Mouse (Mus musculus) right cerebral cortex, postnatal 36 days (tissue): ENCODE data around the gene Tubb2b.
"Not testable (repeated sequence)": the region's sequence is repeated elsewhere in the genome, so short reads cannot be mapped to it uniquely, and the experiment has no call there.

Source experiments
- DNase-seq, 2 experiments: peaks; one replicate each; pipeline ENCODE4 v3.0.0; 2022; ENCODE audit warnings: low spot score in 2 of 2, mixed read lengths in 1 of 2

Tubb2b gene

DNA sequence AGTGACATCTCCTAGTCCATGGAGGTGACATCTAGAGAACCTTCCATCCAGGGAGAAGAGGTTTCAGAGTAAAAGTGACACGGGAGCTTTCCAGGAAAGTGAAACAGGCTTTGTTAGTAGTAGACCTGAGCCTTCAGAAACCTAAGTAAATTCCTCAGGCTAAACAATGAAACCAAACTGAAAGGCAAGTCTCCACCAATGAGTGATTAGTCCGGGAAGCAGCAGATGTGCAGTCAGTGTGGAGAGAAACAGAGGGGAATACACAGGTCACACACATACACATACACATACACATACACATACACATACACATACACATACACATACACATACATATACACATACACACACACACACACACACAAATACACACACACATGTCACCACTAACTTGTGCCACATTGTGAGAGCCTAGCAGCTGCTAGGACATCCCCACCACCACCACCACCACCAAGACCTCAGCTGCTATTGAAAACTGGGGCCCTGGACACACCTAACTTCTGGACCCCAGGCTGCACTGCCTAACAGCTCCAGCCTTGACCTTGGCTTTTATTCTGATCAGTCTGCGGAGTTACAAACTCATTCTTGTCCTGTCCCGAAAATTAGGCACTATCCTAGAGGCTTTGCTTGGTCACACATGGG, 21.1 kb downstream of the Tubb2b start:
- DNase-seq = no peak

DNA sequence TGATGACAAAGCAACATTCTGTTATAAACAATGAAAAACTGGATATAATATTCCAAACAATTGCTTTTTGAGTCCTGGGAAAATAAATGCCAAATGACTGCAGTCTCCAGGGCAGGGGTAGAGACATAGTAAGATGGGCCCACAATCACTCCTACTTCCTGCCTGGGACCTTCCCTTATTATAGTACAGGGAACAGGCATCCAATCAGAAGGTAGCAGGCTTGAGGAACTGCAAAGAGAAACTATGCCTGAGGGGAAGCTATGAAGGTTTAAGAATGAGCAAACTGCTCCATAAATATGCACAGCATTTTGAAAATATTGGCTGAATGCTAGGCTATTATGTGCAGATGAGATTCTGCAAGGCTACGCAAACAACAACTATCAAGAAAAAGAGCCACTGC, 23.3 kb downstream of the Tubb2b start:
- DNase-seq = no peak

DNA sequence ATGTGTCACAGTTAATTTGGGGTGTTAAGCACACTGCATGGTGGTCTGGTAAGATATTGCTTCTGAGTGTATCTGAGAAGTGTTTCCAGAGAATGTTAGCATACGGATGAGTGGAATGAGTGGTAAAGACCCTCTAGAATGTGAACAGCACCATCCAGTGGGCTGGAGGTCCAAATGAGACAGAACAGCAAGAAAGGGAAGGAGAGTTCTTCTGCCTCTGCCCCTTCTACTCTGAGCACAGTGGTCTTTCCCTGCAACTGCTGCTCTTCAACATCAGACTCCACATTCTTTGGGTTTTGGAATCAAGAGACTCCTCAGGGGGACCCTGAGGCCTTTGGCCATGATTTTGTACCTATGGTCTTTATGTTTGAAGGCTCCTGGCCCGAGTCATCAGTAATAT, 24.0 kb downstream of the Tubb2b start:
- no peak for DNase-seq

DNA sequence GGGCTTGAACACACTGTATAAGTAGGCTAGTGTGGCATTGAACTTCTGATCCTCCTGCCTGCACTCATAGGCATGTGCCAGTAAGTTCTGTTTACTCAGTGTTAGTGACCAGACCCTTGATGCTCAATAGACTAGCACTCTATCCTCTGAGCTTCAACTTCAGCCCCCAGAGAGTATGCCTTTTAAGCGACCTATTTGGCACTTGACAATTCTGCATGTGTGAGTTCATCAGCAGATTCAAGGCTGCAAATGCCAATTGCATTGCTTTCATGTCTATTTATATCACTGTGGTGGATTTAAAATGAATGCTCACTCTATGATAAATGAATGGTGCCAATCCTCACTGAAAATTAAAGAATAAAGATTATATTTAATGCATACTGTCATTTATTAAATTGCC, 24.9 kb downstream of the Tubb2b start:
- no peak for DNase-seq

DNA sequence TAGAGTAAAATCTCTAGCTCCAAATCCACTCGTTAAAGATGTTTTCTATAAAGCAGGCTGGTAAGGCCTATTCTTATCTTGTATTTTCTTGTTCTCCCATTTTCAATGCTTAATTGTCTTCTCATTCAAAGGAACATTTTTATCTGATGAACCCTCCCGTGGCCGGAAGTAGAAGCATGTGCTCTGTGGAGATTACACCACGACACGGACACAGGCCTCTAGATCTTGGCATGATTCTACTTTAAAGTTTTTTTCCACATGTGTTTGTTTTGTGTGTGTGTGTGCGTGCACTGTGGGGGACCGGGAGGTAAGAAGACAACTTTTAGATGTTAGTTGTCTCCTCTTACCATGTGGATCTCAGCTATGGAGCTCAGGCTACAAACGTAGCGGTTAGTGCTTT, 28.4 kb downstream of the Tubb2b start:
- no peak for DNase-seq

GRCm38 (mm10) chr13:34101247-34101646, 29.0 kb downstream of the Tubb2b start:
- no peak for DNase-seq

DNA sequence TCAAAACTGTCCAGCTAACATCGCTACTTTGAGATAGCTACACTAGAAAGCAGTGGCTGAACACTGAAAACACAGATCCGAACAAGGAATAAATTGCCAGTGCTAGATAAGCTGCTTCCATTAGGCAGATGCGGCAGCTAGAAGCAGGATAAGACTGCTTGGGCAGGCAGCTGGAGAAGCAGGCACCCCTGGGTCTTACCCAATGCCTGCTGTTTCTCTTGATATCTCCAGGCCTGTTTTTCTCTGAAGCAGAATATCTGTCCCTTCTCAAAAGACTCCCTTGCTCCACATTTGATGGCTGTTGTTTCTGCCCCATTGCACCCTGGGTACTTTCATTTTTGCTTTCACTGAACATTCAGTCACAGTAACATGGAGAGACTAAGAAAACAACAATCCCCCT, 29.5 kb downstream of the Tubb2b start:
- DNase-seq = no peak

DNA sequence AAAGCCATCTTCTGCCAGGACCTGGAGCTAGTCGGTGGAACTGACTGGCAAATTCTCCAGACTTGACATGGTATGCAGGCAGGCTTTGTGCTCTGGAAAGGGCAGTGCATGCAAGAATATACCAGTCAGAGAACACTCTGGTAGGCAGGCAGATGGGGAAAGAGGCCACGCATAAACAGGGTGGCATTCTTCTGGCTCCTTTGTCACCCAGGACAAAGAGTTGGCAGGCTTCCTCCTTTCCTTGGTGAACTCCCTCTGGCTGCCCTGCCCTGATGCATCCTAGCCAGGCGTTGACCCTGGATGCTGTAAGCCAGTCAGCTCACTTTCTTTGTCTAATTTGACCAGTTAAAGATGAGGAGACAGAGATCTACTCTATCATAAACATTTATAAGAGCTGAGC, 33.2 kb downstream of the Tubb2b start:
- no peak for DNase-seq

DNA sequence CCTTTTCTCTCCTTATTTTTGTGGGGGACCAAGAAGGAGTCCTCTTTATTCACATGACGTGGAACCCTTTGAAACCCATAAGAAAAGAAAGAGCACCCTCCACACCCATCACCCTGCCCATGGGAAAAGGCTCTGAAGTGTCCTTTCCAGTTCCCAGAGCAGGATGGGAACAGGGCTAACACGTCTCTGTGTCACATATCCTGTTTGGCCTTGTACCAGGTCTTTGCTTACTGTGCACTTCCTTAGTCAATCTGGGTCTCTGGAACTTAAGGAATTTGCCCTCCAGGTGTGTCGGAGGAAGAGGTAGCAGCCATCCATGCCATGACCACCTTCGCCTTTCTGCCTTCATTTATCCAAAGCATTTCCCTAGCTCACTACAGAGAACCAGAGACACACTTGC, 33.8 kb downstream of the Tubb2b start:
- DNase-seq = no peak

- DNase-seq = peak; percentile 82 to 90
These were observed 34.5 kb downstream of the Tubb2b start for GRCm38 (mm10) chr13:34095542-34096435.

DNA sequence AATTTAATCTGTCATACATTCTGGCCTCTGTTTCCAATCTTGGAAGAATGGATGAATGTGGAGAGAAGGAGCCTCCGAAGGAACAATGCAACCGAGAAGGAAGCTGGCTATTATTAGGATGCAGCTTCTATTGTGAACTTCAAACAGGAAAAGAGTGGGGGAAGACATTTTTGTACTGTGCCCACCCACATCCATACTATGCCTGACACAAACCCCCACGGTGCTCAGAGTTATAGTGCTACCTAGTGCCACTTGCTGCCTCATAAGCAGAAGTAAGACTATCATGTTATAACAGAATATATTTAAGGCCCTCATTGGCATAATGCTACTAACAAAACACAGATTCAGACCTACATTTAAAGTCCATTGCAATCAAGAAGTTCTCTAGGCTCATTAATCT, 40.9 kb downstream of the Tubb2b start:
- no peak for DNase-seq

DNA sequence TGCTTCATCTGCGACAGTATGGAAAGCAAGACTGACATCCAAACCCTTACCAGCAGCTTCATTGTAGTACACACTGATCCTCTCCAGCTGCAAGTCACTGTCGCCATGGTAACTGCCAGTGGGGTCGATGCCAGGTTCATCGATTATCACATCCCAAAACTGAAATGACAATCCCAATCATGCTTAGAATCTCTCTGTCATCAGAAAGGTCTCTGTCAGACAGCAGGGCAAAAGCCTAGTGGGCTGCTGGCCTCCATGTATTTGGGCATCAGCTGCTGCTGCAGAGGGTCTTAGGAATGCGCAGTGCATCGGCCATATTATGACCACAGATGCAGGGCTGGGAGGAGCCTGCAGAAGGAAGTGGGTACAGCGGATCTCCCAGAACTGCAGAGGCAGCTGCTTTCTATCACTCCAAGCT, 41.4 kb downstream of the Tubb2b start:
- DNase-seq = no peak

DNA sequence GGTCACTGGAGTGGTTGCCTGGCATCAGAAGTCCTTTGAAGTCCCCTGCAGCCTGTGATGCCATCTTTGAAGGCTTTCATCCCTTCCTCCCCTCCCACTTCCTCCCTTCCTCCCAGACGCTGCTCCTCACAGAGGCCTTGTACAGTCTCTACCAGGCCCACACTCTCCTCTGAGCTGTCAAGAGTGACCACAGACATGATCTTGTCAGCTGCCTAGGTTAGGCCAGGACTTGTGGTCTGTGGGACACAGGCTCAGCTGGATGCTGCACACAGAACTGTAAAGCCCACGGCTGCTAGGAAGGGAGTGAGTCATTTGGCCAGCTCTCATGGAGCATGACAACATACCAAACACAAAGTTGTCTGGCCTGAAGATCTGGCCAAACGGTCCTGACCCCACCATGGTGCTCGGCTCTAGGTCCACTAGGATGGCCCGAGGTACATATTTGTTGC, 42.0 kb downstream of the Tubb2b start:
- DNase-seq = not testable (repeated sequence)

GRCm38 (mm10) chr13:34087052-34087812, 43.0 kb downstream of the Tubb2b start:
- no peak for DNase-seq

- DNase-seq = no peak
These were observed 46.1 kb downstream of the Tubb2b start for GRCm38 (mm10) chr13:34084026-34084750.

- no peak for DNase-seq
These were observed 48.3 kb downstream of the Tubb2b start for GRCm38 (mm10) chr13:34081926-34082325.

- DNase-seq = no peak
These were observed 50.5 kb downstream of the Tubb2b start for GRCm38 (mm10) chr13:34079801-34080200.

DNA sequence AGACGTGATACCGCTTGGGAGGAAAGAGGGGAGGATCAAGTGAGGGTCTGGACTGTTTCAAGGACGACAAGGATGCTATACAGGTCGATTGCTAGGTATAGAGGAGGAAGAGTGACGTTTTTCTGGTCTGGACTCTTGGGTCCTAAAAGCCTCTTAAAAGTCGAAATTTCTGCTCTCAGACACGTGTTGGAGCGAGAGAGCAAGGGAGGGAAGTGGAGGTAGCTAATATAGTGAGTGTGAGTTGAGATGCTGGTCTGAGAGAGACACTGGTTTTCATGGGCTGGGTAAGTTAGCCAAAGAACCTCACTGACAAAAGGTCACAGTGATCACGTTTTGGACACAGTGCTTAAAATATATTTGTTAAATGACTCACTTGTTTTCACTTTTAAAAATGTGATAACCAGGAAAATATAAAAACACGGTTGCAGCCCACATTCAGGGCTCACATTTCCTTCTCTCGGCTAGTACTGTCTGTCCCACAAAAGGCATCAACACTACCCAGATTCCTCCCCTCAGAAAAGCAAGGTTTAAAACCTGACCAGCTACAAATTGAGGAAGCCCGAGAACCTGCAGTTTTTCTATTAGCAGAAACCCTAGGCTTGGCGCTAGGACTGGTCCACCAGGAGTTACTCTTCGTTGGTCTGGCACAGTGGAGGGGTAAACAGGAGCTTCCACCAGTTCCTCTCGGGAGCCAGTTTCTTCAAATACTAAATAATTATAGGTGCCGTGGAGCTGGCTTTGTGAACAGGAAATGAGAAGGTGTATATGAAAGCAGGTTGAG, 51.6 kb downstream of the Tubb2b start:
- no peak for DNase-seq

DNA sequence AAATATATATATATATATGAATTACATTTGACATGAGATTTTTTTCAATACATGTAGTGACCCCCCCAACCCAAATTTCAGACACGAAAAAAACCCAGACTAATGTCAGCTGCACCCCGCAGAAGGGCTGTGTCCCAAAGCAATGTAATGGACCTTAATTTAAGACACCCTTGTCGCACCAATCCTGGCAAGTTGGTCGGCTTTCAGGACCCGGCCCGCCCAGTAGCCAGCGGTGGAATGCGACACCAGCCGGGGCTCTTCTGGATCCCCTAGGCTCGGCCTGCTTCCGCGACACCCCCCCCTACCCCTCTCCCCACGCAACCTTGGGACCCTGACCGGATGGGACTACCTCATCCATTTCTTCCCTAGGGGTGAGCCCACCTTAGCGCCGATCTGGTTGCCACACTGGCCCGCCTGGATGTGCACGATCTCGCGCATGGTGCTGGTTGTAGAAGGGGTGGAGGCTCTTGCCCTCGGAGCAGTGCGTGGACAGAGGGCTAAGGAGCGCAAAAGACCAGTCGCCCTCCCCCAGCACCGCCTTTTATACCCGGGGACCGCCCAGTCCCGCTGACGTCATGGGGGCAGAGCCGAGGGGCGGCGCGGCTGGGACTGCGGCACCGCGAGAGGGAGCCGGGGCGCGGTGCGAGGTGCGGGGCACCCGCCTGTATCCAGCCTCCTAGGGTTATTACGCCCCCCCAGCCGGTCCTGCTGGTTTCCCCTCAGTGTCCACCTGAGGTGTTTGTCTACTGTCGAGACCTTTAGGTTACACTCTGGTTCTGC, 52.6 kb downstream of the Tubb2b start, which contains the start of gene Tubb2a:
Gene Tubb2a (minus strand): TSS at position 516 of the 780 bp plus-strand sequence.
- peak; percentile 85 for DNase-seq
